Mouse (Mus musculus) hindbrain, embryonic 11.5 days (tissue): ENCODE results near the gene Adprm. TPM values are rescaled to one million over a fixed set of nuclear protein-coding genes. Genes with fewer than 3 reads are reported as not detected.

Experiments
- polyA plus RNA-seq: library from polyadenylated mRNA; unstranded; fragments of >200 nt; fragmentation: Nextera tagmentation; extraction: Ambion mirVana; gene quantifications from 2 replicates; pipeline ENCODE4 v1.2.1, GENCODE M21; 2014

Gene Adprm
- polyA plus RNA-seq, 1 experiment from 2014 or later: 39.0 TPM

Other genes with a start within 250 kb of the Adprm start
- gene Pirt, start 140.6 kb downstream of the Adprm start, polyA plus RNA-seq: 1.3 and 3.3 TPM in 2 replicates
- gene Tmem238l, start 96.0 kb downstream of the Adprm start, polyA plus RNA-seq: not detected in 2 replicates
- 1.4 and 1.5 TPM in 2 replicates for gene Tmem220, start 27.4 kb downstream of the Adprm start, polyA plus RNA-seq
- 16.1 and 20.0 TPM in 2 replicates for gene Sco1, start 76 bp upstream of the Adprm start, polyA plus RNA-seq
- gene Myh3, start 25.7 kb upstream of the Adprm start, polyA plus RNA-seq: 2.3 and 4.1 TPM in 2 replicates
- 0.03 TPM in 1 of 2 replicates, not detected in the other for gene Myh2, start 118.4 kb upstream of the Adprm start, polyA plus RNA-seq
- 0.03 and 0.04 TPM in 2 replicates for gene Myh1, start 147.5 kb upstream of the Adprm start, polyA plus RNA-seq
- gene Myh4, start 185.4 kb upstream of the Adprm start, polyA plus RNA-seq: 0.06 TPM in 1 of 2 replicates, not detected in the other
- gene Myh8, start 224.5 kb upstream of the Adprm start, polyA plus RNA-seq: 0.39 and 0.57 TPM in 2 replicates